Mouse (Mus musculus): ENCODE measurements around the gene Nek10.

DNA sequence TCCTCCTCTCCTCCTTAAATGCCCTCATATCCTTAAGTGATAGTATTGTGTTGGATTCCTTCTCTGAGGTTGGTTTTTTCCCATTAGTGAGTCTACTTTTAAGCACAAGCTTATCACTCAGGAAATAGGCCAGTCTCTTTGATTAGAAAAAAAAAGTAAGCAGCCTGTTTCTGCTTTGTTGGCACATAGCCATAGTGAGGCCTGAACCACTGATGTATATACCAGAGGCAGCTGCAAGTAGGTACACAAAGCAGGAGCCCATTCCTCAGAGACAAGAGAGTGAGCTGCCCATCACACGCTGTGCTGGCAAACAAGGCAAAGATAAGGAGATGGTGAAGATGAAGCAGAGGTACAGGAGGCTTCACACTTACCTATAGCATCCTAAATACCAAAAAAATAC is 184.2 kb downstream of the Nek10 start:
- TF ChIP-seq CTCF (IDR thresholded peaks at IDR 0.05), result no peak
- no peak for TF ChIP-seq POLR2A (IDR thresholded peaks at IDR 0.05; ENCODE audit: insufficient read depth, low read depth, low read length)

Data from heart, adult 2 months (tissue).